Mouse (Mus musculus): ENCODE measurements at regions not wholly inside any gene's neighbourhood (a gene's known extent, or its start where the extent isn't known, plus 50 kb on each side); places are given as distances from the start of the nearest gene placed in this dataset.

DNA sequence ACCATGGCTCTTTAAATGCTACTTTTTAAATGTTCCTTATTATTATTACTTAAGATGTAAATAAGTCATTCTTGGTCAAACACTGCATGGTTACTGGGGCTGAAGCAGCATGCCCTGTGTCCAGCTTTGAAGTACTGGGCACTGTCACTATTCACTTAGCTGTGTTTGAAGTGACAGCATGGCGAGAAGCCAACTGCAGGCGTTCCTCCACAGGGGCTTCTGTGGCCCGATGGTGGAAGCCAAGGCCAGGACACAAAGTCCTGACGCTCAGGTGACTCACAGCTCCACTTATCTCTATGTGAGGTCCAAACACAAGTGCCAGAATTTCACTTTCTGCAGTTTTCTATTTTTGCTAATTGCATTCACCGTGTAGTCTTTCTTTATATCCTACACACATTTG is 65.3 kb downstream of the Cdca7 start:
- DNase-seq = no peak

DNA sequence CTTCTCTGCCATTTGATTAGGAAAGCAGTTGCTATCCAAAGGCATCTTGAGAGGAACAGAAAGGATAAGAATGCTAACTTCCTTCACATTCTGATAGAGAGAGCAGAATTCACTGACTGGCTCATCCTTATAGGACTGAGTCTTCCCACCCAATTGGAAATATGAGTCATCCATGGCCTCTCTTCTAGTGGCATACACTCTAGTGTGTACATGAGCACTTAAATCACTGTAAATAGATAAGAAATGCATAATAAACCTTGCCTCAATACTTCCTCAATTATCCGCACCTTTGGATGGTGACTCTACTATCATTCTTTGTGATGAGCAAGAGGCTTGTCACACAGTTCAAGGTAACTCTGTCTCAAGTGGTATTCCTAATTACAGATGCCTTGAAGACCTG is 69.5 kb downstream of the Cdca7 start:
- DNase-seq = no peak

DNA sequence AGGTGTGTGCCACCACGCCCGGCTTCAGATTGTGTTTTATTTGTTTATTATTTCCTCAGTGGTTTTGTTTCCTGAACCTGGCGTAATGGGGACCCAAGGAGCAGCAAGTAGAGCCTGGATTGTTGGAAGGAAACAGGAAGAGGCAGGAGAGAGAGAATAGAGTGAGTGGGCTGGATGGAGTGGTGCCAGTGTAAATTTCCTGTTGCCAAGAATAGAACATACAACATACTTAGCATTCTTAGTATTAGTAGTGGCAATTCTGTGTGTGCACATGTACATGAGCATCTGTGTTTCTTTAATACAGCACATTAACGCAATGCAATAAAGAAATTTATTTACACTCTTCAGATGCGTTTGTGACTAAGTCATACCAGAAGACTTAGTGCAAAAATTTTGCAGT is 70.5 kb downstream of the Cdca7 start:
- no peak for DNase-seq

DNA sequence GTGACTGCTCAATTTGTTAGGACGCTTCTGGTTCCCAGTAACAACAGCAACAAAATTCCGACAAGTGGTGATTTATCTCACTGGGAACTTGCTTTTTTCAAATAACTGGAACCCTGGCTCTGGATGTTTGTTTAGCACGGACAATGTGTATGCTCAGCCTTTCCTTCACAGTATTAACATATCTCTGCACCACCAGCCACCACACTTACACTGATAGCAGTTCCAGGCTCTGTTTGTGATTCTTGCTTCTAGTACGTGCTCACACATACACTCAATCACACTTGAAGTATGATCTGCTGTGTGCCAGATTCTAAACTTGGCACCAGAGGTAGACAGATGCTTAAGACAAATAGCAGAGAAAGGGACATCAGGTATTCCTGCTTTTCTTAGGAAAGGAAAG is 71.0 kb downstream of the Cdca7 start:
- no peak for DNase-seq

DNA sequence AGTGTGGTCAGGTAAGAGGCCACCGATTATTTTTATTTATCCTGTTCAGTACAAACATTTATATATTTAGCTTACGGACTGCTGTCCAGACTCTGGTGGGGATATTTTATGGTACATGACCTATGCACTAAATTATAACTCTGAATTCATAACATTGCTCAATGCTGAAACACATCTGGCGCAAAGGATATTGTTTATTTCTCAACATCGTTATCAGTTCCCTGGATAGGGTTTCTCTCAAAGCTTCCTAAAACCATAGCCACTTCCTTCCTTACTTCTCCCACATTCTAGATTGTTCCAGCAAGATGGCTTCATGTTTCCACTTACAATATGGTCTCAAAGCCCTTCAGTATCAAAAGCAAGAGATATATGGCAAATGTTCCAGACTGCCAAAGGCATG is 75.3 kb downstream of the Cdca7 start:
- no peak for DNase-seq

DNA sequence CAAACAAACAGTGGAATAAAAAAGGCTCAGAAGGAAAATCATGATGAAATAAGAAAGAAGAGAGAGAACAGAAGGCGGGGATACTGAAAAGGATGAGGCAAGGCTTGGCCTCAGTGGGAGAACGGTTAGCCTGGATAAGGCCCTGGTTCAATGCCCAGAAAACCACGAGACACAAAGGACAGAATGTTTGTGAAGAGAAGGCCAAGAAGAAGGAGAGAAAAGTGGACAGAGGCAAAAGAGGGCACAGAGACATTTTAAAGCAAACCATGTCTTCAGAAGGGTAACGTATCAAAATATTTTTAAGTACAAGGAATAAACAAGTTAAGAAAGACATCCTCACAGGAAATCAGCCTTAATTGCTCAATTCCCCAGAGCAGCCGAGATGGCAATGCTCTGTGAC is 78.6 kb downstream of the Cdca7 start:
- no peak for DNase-seq

DNA sequence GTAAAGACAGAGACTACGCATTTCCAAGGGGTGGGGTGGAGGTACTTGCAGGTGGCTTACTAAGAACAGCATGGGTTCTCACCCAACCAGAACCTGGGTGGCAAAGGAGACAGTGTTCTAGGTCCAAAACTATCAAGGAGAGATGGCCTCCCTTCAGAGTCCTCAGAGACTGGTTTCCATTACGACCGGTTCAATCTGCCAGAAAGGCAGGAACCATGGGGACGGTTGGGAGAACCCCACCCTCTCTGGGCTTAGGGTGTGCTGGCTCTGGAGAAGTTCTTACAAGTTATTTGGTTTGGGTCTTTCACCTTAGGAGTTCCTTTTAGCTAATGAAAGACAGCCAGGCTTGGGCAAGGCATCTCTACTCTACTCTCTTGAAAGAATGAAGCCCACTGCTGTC is 79.2 kb downstream of the Cdca7 start:
- no peak for DNase-seq

DNA sequence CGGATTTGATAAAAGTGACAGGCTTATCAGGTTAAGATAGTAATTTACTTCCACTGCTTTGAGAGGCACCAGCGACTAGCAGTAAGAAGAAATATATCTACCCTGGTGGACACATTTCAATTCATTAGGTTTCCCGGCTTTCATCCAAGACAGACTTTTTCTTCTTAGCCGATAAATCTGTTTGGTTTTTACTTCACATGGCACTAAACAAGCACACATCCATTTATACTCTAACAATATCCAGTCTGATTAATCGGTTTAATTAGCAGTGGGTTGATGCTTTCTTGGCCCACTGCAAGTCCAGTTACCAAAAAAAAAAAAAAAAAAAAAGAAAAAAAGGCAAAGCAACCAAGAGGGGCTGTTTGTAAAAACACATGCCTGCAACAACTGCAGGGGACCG is 79.6 kb downstream of the Cdca7 start:
- DNase-seq = no peak

DNA sequence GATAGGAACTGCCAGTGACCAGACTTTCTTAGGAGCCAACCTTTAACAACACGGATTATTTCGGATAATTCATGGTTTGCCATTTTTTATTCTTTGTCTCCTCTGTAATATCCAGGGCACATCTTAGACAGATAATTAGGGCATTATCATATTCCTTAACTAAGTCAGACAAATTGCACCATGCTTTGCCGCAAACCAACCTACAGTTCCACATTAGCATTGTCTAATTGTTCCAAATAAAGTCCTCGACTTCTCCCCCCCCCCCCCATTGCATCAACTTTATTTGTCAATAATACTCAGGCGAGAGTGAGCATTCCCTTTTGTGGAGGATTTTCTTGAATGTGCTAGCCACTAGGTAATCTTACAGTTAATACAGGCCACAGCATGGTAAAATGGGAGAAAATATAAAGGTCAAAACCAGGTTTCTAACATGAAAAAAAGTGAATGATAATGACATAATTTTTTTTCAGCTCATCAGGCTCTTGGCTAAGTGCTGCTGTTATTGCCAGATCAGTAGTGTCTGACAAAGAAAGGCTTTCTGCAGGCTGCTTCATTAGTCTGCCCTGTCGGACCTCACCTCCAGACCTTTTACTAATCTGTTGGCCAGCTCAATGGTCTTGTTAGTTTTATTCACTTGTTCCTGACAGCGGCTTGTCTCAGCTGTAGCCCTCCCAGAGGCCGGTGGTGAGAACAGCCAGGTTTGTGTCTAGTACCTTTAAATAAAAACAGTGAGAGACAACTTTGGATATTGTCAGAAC is 80.3 kb downstream of the Cdca7 start:
- no peak for DNase-seq

DNA sequence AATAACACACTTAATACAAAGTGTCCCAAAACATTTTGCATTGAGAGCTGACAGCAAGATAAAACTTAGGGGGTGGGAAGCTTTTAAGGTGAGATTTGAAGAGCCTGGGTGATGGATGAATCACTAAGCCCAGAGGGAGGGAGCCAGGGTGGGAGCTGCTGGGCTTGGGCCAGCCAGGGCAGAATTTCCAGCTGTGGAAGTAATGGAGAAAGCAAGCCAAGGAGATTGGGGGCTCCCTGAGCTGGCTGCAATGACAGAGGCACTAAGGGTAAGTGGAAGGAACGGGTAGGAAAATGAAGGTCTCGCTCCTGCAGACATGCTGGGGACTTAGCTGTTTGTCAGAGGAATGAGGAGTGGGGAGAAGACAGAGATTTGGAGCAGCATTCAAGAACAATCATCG is 81.2 kb downstream of the Cdca7 start:
- no peak for DNase-seq

DNA sequence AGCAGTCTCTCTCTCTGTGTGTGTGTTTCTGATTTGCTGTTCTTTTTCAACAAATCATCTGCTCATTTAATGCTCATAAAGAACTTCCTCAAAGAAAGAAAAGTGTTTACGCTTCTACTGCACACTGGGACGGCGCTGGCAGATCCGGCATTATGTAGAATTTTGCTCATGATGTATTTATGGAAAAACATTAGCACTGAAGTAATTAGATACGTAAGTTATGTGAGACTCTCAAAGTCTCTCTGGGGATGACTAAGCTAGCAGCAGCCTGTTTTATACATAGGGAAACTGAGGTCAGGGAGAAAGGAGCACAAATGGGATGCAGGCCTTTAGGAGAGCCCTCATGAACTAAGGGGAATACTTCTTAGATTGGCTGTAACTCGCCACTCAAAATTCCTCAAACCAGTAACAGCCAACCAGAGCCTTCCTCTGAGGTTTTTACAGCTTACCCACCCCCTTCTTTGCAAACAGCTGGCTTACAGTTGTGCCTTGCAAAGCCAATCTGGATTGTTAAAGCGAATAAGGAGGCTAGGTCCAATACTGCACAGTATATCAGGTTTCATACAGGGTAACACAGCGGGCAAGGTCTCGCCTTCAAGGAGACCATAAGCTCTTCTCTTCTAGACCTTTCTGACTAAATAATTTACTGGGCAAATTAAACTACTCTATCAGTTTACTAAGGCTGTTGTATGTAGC is 81.8 kb downstream of the Cdca7 start:
- no peak for DNase-seq

DNA sequence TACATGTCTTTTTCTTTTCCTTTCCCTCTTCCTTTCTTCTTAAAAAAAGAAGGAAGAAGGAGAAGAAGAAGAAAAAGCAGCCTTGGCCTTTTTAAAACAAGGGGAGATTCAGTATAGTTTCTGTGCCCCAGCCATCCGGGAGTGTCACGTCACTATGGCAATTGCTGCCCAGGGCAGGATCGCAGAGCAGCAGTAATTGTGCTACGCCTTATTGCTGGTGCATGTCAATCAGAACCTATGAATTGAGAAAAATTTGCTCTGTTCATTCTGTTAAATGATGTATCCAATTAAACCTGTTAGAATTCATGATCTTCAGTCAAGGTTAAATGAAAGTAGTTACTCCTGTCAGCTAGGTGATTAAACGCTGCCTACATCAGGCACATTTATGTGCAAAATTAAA is 85.4 kb downstream of the Cdca7 start:
- no peak for DNase-seq

DNA sequence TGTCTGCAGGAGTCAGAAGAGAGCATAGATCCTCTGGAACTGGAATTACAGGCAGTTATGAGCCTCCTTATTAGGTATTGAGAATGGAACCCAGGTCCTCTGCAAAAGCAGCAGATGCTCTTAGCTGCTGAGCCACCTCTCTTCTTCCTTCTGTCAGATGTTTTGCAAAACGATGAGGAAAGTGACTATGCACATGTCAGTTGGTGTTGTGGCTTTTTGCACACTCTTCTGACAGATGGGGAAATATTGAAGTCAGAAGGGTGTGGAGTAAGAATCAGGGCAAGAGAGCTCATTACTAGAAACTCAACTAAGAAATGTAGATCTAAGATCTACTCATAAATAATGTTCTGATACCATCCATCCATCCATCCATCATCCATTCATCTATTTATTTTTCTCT is 102.4 kb downstream of the Cdca7 start:
- DNase-seq = no peak

DNA sequence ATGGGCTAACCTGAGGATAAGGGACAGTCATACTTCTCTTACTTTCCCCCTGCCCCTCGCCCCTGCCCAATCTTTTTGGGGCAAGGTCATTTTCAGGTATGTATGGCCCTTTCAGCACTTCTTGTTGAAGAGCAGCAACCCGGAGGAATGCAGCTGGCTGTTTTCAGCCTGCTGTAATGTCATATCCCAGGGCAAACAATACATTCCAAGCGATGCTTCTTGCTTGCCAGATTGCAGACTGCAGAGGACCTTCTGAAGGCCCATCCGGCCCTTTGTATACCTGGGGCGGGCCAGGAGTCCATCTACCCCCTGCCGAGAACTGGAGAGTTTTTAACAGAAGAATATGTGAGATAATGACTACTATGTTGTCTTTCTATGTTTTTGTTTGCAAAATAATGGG is 105.2 kb downstream of the Cdca7 start:
- no peak for DNase-seq

DNA sequence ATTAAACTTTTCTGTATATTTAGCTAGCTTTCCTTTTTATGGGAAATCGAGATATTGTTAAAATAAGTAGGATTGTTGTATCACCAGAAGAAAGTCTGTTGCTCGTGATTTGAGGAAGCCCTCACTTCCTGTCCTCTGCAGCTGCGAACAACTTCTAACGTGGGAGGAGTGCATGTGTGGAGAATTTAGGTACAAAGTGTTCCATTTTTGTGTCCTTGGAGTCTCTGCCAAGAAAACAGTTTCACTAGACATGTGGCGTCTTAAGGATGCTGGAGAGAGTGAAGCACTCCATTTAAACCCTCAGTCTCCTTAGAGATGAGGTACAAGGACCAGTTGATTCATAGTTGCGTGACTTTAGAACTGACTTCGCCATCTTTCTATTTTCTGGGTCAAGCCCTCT is 112.9 kb downstream of the Cdca7 start:
- no peak for DNase-seq

DNA sequence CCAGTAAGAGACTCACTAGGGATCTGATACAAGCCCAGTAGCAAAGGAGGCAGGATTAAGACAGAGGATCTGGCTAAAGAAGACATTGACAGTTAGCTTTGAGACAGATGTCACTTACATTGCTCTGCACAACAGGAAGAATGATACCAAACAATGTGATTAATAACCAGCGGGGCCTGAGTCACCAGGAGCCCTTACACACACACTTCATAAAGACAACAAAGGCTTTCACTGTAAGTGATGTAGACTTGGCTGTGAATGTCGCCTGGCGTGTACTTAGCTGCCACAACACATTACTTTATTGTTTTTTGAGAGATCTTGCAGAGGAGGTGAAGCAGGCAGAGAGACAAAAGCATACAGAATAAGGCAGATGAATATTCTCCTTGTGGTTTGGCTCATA is 116.1 kb downstream of the Cdca7 start:
- DNase-seq = no peak

DNA sequence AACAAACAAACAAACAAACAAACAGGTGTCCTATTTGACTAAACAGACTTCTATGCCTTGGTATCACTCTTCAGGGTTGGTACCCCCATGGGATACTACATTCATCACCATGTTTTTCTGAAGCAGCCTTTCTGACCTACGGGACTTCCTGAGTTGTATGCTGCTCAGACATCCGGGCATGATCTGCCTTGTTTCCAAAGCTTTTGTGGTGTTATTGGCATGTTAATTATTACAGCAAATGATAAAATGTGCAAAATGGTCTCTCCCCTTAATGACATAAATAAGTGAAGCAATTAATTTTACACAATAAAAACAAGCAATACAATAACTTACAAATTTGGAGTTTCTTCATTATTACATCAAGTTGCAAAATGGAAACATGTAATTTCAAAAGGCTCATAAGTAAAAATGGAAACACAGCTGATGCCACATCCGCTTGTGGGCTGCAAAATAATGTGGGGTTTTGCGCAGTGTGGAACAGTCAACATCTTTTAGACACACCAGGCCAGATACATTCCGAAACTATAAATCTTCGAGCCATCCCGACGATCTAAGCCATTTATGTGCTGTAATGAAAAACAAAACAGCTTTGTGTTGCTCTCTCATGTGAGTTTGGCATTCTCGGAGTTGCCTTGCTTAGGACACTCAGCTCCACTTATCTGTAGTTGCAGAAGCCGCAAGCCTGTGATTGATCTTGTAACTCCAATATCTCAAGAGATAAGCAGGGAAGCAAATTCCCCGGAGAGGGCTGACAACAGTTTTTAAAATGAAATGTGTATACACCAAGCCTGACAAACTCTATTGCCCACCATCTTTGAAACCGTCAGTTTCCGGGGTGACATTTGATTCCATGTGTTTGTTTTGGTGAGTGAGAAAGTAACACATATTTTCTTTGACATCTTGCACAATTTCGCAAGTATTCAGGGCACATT is 121.3 kb downstream of the Cdca7 start:
- DNase-seq = no peak

DNA sequence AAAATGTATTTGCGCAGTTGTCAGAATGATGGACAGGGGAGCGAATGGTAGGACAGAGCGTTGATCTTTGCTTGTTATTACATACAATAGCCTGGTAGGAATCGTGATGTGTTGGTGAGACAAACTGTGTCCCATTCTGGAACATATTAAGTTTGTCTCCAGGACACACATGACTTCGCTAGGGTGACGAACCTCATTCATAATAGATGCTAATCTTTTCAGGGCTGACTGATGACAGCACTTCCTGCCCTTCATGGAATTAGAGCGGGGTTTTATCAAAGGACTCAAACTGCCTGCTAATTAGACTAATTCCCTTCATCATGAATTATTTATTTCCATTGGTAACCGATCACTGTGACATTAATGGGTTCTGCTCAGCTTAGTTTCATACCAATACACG is 122.0 kb downstream of the Cdca7 start:
- no peak for DNase-seq

DNA sequence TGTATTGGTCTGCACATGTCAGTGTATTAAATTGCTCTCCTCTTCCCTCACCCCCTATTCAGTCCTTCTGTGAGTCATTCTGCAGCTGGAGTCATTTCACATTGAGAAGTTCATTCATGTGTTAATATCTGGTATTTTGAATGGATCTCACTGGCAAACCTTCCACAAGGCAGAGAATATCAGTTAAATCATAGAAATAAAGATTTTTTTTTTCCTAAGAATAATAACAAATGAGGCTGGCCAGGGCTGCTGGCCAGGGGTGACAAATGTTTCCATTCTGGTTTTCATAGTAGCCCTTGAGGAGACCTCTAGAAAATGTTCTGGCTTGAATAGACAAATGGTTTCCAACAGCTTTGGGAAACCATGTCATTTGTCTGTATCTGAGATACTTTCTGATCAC is 124.8 kb downstream of the Cdca7 start:
- no peak for DNase-seq

DNA sequence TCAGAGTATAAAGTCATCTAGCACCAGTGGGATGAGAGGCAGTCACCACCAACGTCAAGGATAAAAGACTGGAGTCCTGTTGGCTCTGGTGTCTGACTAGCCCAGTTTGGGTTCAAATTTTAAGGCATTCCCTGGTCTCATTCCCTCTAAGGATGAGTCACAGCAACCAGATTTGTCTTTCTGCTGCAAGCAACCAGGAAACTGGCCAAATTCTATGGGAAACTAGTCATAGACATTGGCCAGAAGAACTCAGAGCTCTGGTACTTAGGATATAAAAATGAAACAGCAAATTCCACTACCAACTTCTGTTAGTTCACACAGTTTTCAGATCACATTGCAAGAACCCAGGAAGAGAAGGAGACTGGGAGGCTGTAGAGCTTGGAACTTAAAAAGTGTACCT is 126.2 kb downstream of the Cdca7 start:
- no peak for DNase-seq

DNA sequence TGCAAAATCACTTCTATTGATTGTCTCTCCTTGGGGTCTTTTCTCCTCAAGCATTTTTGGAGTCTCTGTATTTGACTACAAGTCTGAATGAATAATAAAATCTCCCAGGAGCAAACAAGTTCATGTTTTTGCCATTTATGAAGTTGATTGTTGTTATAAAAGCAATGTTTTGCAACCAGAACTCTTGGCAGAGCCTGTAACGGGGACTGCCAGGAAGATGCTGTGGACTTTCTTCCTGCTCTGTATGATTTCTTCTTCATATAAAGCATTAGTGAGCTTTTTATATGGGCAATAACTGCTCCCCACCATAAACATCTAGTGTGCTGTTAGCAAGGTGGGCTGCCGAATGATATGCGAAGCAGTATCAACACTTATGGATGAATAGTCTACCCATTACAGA is 136.3 kb downstream of the Cdca7 start:
- DNase-seq = no peak

DNA sequence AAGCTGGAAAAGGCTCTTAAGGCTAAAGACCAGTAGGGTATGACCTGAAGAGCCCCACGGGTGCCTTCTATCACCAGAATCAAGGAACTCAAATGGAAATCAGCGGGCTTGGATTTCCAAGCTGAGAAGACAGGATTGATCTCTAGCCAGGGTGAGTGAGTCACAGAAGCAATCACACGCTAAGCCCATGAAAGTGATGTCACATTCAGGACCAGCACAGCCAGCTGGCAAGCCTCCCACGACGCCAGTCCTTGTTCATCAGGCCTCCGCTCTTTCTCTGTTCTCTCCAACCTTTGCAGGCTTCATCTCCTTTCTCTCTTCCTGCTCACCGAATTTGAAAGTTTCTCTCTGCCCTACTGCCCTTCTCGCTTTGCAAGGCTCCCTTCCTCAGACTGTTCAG is 138.3 kb downstream of the Cdca7 start:
- no peak for DNase-seq

DNA sequence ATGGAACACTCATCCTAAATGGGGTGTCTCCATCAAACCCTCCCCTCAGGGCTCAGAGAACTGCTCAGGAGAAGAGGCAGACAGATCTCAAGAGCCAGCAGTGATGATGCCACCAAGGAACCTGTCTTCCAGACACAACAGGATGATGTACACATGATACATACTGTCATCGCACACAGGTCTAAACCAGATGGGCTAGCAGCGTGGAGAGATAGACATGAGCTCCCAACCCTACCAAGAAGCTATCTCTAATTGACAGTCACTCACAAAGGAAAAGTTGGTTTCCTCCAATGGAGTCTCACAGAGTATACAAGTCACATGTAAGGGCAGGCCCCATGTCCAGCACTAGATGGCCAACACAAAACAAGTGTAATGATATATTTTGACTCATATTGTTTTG is 139.9 kb downstream of the Cdca7 start:
- no peak for DNase-seq

DNA sequence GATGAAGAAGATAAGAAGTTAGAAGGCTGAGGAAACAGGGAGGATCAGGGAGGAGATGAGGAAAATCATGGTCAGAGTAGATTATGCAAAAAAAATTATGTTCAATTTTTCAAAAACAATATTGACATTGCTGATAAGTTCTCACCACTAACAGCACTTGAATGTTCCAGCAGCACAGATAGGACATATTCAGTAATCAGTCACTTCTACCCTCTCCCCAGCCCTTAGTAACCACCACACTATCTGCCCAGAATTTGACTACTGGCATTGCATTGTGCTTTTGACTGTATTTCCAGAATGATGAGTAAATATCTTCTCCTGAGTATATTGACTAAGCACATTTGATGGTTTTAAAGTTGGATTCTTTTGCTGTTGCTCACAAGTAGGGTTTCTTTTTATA is 140.5 kb downstream of the Cdca7 start:
- no peak for DNase-seq
